Comparison of ENCODE assay signal across 19 mouse cellular contexts in the genomic region with DNA sequence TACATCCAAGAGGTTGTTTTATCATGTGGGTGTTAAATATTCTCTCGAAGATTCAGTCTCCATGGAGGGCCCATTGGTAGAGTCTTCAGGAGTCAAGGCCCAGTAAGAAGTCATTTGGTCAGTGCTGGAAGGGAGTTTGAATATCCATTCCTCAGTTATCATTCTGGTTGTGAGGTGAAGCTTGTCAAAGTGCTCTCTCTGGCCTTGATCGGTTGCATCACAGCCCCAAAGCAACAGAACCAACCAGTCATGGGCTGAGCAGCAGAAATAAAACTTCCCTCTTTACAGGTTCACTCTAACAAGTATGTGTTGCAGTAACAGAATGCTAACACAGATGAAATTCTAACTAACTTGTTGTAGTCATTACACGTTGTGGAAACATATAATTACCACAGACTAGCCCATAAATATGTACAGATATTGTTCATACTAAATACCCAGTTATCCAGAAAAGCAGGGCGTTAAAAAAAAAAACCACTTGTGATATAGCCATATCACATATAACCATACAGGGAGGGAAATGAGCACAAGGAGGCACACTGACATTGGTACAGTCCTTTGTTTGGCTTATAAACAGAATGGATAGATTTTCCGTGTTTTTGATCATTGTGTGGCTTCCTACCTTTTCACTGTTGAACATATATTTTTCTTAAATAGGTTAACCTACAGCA. TPM values are rescaled to one million over a fixed set of nuclear protein-coding genes. Genes with fewer than 3 reads are reported as not detected.
"Had no signal": no experiment of that assay in that cellular context is flagged by ENCODE, and none has a peak within 500 bp of the region (broad histone marks: within the 10 kb centered on the region; RNA-seq: fewer than 3 reads in every experiment).

No protein-coding gene starts in this region.

- H3K36me3 ChIP-seq: limb, embryonic 15.5 days; midbrain, embryonic 13.5 days had no signal

- H3K27ac ChIP-seq: limb, embryonic 15.5 days; midbrain, embryonic 13.5 days had no signal

- ATAC-seq: intestine, postnatal 0 days; midbrain, embryonic 13.5 days had no signal

- H3K27me3 ChIP-seq: limb, embryonic 15.5 days; midbrain, embryonic 13.5 days had no signal

- H3K9ac ChIP-seq: limb, embryonic 15.5 days; lung, embryonic 14.5 days; midbrain, embryonic 13.5 days had no signal

- H3K4me2 ChIP-seq: limb, embryonic 15.5 days; lung, embryonic 14.5 days; midbrain, embryonic 13.5 days had no signal

- H3K9me3 ChIP-seq: limb, embryonic 15.5 days; midbrain, embryonic 13.5 days had no signal

- H3K4me3 ChIP-seq: limb, embryonic 15.5 days; midbrain, embryonic 13.5 days had no signal

- DNase-seq: kidney, adult 8-10 months; kidney, postnatal 25 days; lung, embryonic 14.5 days; lung, postnatal 10 days; lung, postnatal 4 days; right cerebral cortex, postnatal 25 days; thymus, postnatal 4 days had no signal

- H3K4me1 ChIP-seq: limb, embryonic 15.5 days; midbrain, embryonic 13.5 days had no signal

RNA-seq across cellular contexts. Expression of a gene that starts 3.9 kb away (rescaled TPM):
- total RNA-seq: layer of hippocampus, postnatal 25 days; left cerebral cortex, adult 8-10 months; left cerebral cortex, postnatal 25 days; midbrain, postnatal 0 days had no signal
- polyA plus RNA-seq: intestine, postnatal 0 days; kidney, embryonic 16.5 days; limb, embryonic 11.5 days; limb, embryonic 15.5 days; lung, embryonic 14.5 days; midbrain, embryonic 13.5 days; midbrain, postnatal 0 days; neural tube, embryonic 14.5 days; small intestine, adult 2 months; stomach, embryonic 16.5 days had no signal

RNA-seq across cellular contexts. Expression of a gene that starts 31.5 kb away (rescaled TPM):
- total RNA-seq: layer of hippocampus, postnatal 25 days; left cerebral cortex, adult 8-10 months; left cerebral cortex, postnatal 25 days; midbrain, postnatal 0 days had no signal
- polyA plus RNA-seq: intestine, postnatal 0 days; kidney, embryonic 16.5 days; limb, embryonic 11.5 days; limb, embryonic 15.5 days; lung, embryonic 14.5 days; midbrain, embryonic 13.5 days; midbrain, postnatal 0 days; neural tube, embryonic 14.5 days; small intestine, adult 2 months; stomach, embryonic 16.5 days had no signal

RNA-seq across cellular contexts. Expression of a gene that starts 45.1 kb away (rescaled TPM):
- total RNA-seq: layer of hippocampus, postnatal 25 days; left cerebral cortex, adult 8-10 months; left cerebral cortex, postnatal 25 days; midbrain, postnatal 0 days had no signal
- polyA plus RNA-seq: intestine, postnatal 0 days; kidney, embryonic 16.5 days; limb, embryonic 11.5 days; limb, embryonic 15.5 days; lung, embryonic 14.5 days; midbrain, embryonic 13.5 days; midbrain, postnatal 0 days; neural tube, embryonic 14.5 days; small intestine, adult 2 months; stomach, embryonic 16.5 days had no signal
